7 mouse cellular contexts compared by ENCODE assay signal in the genomic region with DNA sequence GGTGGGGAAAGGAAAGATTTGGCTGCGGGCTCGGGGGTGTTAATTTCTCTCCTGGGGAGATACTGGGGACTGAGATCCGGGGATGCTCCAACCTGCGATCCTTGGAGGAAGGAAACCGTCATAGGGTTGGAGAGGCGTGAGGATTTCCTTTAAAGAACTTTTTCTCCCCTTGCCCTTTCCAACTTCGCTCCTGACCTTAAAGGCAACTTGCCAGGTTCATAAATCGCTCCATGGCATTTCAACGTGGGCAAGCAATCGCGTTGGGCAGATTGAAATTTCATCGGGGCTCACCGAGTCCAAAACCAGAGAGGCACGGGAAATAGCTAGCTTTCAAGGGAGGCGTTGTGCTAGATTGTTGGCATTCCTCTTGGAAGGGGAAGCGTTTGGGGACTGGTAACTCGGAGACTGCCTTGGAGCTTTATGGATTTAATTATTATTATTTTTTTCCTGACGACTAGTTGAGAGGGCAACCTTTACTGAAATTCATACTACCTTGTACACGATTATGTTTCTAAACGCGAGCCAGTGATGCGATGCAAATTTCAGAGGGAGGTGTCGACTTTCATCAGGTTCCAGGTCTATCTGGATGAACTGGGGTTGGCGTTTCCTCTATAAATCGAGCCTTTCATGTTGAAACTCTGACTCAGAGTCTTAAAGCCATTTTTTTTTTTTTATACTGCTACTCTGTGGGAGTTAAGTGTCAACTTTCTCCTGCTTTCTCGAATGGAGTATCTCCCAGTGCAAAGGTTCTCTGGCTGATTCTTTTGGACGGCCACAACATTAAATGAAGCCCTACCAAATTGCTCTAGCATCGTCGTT. TPM values are rescaled to one million over a fixed set of nuclear protein-coding genes. Genes with fewer than 3 reads are reported as not detected.
DNase-seq lines count a peak whose midpoint lies in the region; ATAC-seq and TF ChIP-seq lines count a peak whose summit lies in the region.

No protein-coding gene starts in this region.

- H3K9ac ChIP-seq in limb, embryonic 11.5 days (ENCODE audit: low read length) = peak overlapping the region; percentile 96

- no peak overlapping the region for H3K27ac ChIP-seq in spleen, adult 2 months (ENCODE audit: insufficient read depth, low read length)
- H3K27ac ChIP-seq in bone marrow, adult 2 months (ENCODE audit: control insufficient read depth, insufficient read depth, low read depth, low read length, poor library complexity) = no peak overlapping the region; the same call in 1 of the 2 replicates
- no peak overlapping the region for H3K27ac ChIP-seq in limb, embryonic 11.5 days (replicated peaks; ENCODE audit: low read depth, low read length)

- WGBS in spleen, adult 2 months = 9% methylated on average over 29 of the region's 29 CpGs
- WGBS in bone marrow, adult 2 months = 5% methylated on average over 29 of the region's 29 CpGs
- under 1% methylated on average over 29 of the region's 29 CpGs for WGBS in limb, embryonic 11.5 days

- H3ac ChIP-seq in myocyte (ENCODE audit: control insufficient read depth, insufficient read length) = peak overlapping the region; percentile 88

- no peak for ATAC-seq in limb, embryonic 11.5 days (ENCODE audit: insufficient number of reproducible peaks, low FRiP score, low TSS enrichment, low read depth)

- no peak for TF ChIP-seq CTCF in spleen, adult 2 months (IDR thresholded peaks at IDR 0.05; ENCODE audit: extremely low read depth, insufficient read depth, insufficient read length, insufficient replicate concordance)
- TF ChIP-seq CTCF in bone marrow, adult 2 months (IDR thresholded peaks at IDR 0.05; ENCODE audit: control insufficient read depth, insufficient read depth, low read length) = no peak

- 0 out of 2 replicates have a peak, but pooled peaks cover 2% of the 10 kb centered on the region for H3K27me3 ChIP-seq in spleen, adult 2 months (ENCODE audit: control insufficient read depth, insufficient read depth, low read length)
- H3K27me3 ChIP-seq in limb, embryonic 11.5 days (ENCODE audit: control insufficient read depth, insufficient read depth, low read length) = no peaks in the 10 kb centered on the region
- H3K27me3 ChIP-seq in myocyte (ENCODE audit: control insufficient read depth, insufficient read depth, insufficient read length) = no peaks in the 10 kb centered on the region

- DNase-seq in spleen, adult 2 months (ENCODE audit: low read depth in 1 of 2, low spot score in 2 of 2) = no peak
- no peak for DNase-seq in spleen, postnatal 14 days (ENCODE audit: low spot score in 2 of 2)
- DNase-seq in gastrocnemius, postnatal 25 days = peak; percentile 17
- peak; percentile 51 for DNase-seq in limb, embryonic 11.5 days (ENCODE audit: low spot score)
- no peak for DNase-seq in layer of hippocampus, postnatal 36 days

- H3K9me3 ChIP-seq in limb, embryonic 11.5 days (ENCODE audit: control insufficient read depth, low read length) = no peaks in the 10 kb centered on the region

- peak overlapping the region; percentile 69 for H3K4me2 ChIP-seq in limb, embryonic 11.5 days (ENCODE audit: low read depth, severe bottlenecking)
- peak overlapping the region; percentile 89 for H3K4me2 ChIP-seq in myocyte (ENCODE audit: low read depth)

- TF ChIP-seq POLR2A in spleen, adult 2 months (IDR thresholded peaks at IDR 0.05; ENCODE audit: low read depth, low read length) = no peak
- TF ChIP-seq POLR2A in bone marrow, adult 2 months (IDR thresholded peaks at IDR 0.05; ENCODE audit: borderline replicate concordance, control insufficient read depth, low read depth, low read length) = no peak
- TF ChIP-seq POLR2A in myocyte (IDR thresholded peaks at IDR 0.05; ENCODE audit: insufficient read length, low read depth) = no peak

- H3K36me3 ChIP-seq in spleen, adult 2 months (ENCODE audit: control insufficient read depth, insufficient read depth, low read length) = no peaks in the 10 kb centered on the region
- no peaks in the 10 kb centered on the region for H3K36me3 ChIP-seq in limb, embryonic 11.5 days (ENCODE audit: control insufficient read depth, insufficient read depth, low read length)
- H3K36me3 ChIP-seq in myocyte (ENCODE audit: control insufficient read depth, insufficient read depth) = no peaks in the 10 kb centered on the region

- H3K79me2 ChIP-seq in myocyte (ENCODE audit: control insufficient read depth, insufficient read depth) = peaks cover 45% of the 10 kb centered on the region

- H3K4me3 ChIP-seq in spleen, adult 2 months (ENCODE audit: extremely low read depth, insufficient read depth, insufficient read length) = peak overlapping the region; percentile 95
- peak overlapping the region; percentile 80 for H3K4me3 ChIP-seq in bone marrow, adult 2 months (replicated peaks; ENCODE audit: control insufficient read depth, low read depth, low read length)
- peak overlapping the region; percentile 89 for H3K4me3 ChIP-seq in limb, embryonic 11.5 days (ENCODE audit: low read depth, low read length)
- H3K4me3 ChIP-seq in myocyte = peak overlapping the region; percentile 63

- H3K4me1 ChIP-seq in spleen, adult 2 months (ENCODE audit: control insufficient read depth, insufficient read depth, insufficient read length) = peaks cover 9% of the 10 kb centered on the region
- H3K4me1 ChIP-seq in bone marrow, adult 2 months (ENCODE audit: control insufficient read depth, insufficient read depth, low read length) = no peaks in the 10 kb centered on the region
- peaks cover 10% of the 10 kb centered on the region for H3K4me1 ChIP-seq in limb, embryonic 11.5 days (ENCODE audit: control insufficient read depth, insufficient read depth, low read length)

TF ChIP-seq in myocyte, 11 proteins besides CTCF, POLR2A, EP300 and RAD21:
- TF ChIP-seq USF1 (IDR thresholded peaks at IDR 0.05; ENCODE audit: low read depth) (no peak), TCF12 (IDR thresholded peaks at IDR 0.05; ENCODE audit: insufficient read depth, poor library complexity, severe bottlenecking) (no peak), TCF3 (IDR thresholded peaks at IDR 0.05; ENCODE audit: insufficient read length, low read depth) (no peak), MYOG (IDR thresholded peaks at IDR 0.05; ENCODE audit: control insufficient read depth in 1 of 3, insufficient read depth in 1 of 3, insufficient read length in 2 of 3, low read depth in 2 of 3) (no peak), CEBPB (IDR thresholded peaks at IDR 0.05; ENCODE audit: insufficient read depth, poor library complexity, severe bottlenecking) (no peak), REST (IDR thresholded peaks at IDR 0.05; ENCODE audit: insufficient read depth, insufficient read length) (no peak), E2F4 (IDR thresholded peaks at IDR 0.05; ENCODE audit: insufficient read depth) (no peak), POLR2AphosphoS2 (IDR thresholded peaks at IDR 0.05; ENCODE audit: insufficient read length, low read depth) (no peak), MYOD1 (IDR thresholded peaks at IDR 0.05; ENCODE audit: control insufficient read depth in 1 of 3, insufficient read length in 2 of 3, low read depth in 2 of 3) (no peak), SRF (IDR thresholded peaks at IDR 0.05; ENCODE audit: control insufficient read depth, insufficient read length, low read depth) (no peak), MAX (IDR thresholded peaks at IDR 0.05; ENCODE audit: low read depth) (no peak)

RNA-seq across cellular contexts. Expression of gene Sipa1l1, which starts 1.6 kb away (rescaled TPM):
- 16.4 and 17.1 TPM in 2 replicates for polyA plus RNA-seq in spleen, adult 2 months (2012; rRNA removed)
- 4.4 and 13.5 TPM in 2 replicates for polyA plus RNA-seq in bone marrow, adult 2 months (2011; ENCODE audit: insufficient read depth, insufficient read length, low replicate concordance, missing spikeins)
- total RNA-seq in gastrocnemius, postnatal 25 days (2021) = 10 to 100 TPM in 1 of 2 experiments, 1 to 10 TPM in 1; 8.5 to 10.0 TPM
- polyA plus RNA-seq in limb, embryonic 11.5 days (2014; fragmentation: Nextera tagmentation; extraction: Ambion mirVana) = 32.5 and 35.9 TPM in 2 replicates
- 22.5 TPM for polyA plus RNA-seq in myocyte (2012; fragmentation: generic; extraction: Trizol)
- total RNA-seq in layer of hippocampus, postnatal 36 days (2021) = 100 to 1,000 TPM; 208 to 226 TPM

Comparison
In these comparisons a context has a peak if more than half of its experiments do, and no peak if none do; other contexts are left out.
1. DNase-seq: peak in gastrocnemius, postnatal 25 days (single experiment) and limb, embryonic 11.5 days (single experiment); none in spleen, adult 2 months (0 of 2), spleen, postnatal 14 days (0 of 2) and layer of hippocampus, postnatal 36 days (0 of 2).
2. Peak in every context shown above with its lines, with median percentiles within 50 percentile points of each other: H3K4me3 ChIP-seq.